Mouse (Mus musculus) forebrain, embryonic 16.5 days (tissue): ENCODE measurements around the gene Map3k20. TPM values are rescaled to one million over a fixed set of nuclear protein-coding genes. Genes with fewer than 3 reads are reported as not detected.

Experiments used
- ATAC-seq: fragments of 200-750 bp; cut with Nextera tagmentation; 2 replicates; pipeline ENCODE4 v1.8.0; 2017; ENCODE audit warnings: mild to moderate bottlenecking, moderate library complexity
- H3K27ac ChIP-seq: fragments of 300-500 bp; sonication (generic); 2 replicates; pipeline ENCODE4 v1.5.1; 2014; ENCODE audit warnings: low read length, control low read depth
- H3K27me3 ChIP-seq: fragments of 300-500 bp; sonication (generic); replicated peaks from 2 replicates; pipeline ENCODE4 v1.6.1; 2014; ENCODE audit warnings: low read length; ENCODE audit not compliant: control insufficient read depth, insufficient read depth
- H3K36me3 ChIP-seq: fragments of 300-500 bp; sonication (generic); 2 replicates; pipeline ENCODE4 v1.6.1; 2014; ENCODE audit not compliant: control insufficient read depth, insufficient read depth
- H3K4me1 ChIP-seq: fragments of 300-500 bp; sonication (generic); replicated peaks from 2 replicates; pipeline ENCODE4 v1.6.1; 2014; ENCODE audit warnings: low read length; ENCODE audit not compliant: control insufficient read depth, insufficient read depth
- H3K4me2 ChIP-seq: fragments of 300-500 bp; sonication (generic); 2 replicates; pipeline ENCODE4 v1.6.1; 2014; ENCODE audit warnings: mild to moderate bottlenecking, low read length, control low read depth
- H3K4me3 ChIP-seq: fragments of 300-500 bp; sonication (generic); replicated peaks from 2 replicates; pipeline ENCODE4 v1.5.1; 2014; ENCODE audit warnings: mild to moderate bottlenecking, low read length, control low read depth
- H3K9ac ChIP-seq: fragments of 300-500 bp; sonication (generic); replicated peaks from 2 replicates; pipeline ENCODE4 v1.6.1; 2014; ENCODE audit warnings: low read depth, low read length, control low read depth
- H3K9me3 ChIP-seq: fragments of 300-500 bp; sonication (generic); 2 replicates; pipeline ENCODE4 v1.6.1; 2016; ENCODE audit warnings: low read length; ENCODE audit not compliant: control insufficient read depth
- WGBS: fragments of 180-500 bp; shearing (Covaris S2); extraction: QIAGEN DNeasy Blood & Tissue Kit; methylation state at CpG from one replicate; pipeline ENCODE4 v1.1.7; 2014; 5-methylcytosine and 5-hydroxymethylcytosine counted together
- polyA plus RNA-seq: library from polyadenylated mRNA; unstranded; fragments of >200 nt; fragmentation: Nextera tagmentation; extraction: Ambion mirVana; gene quantifications from 2 replicates; pipeline ENCODE4 v1.2.1, GENCODE M21; 2015

Gene Map3k20
- polyA plus RNA-seq, 1 experiment from 2014 or later = 4.2 TPM

GRCm38 (mm10) chr2:72409968-72410367, 124.5 kb downstream of the Map3k20 start:
- Histone ChIP-seq H3K9ac (no peak overlapping the region), H3K27ac (no peak overlapping the region), H3K4me2 (no peak overlapping the region), H3K4me3 (no peak overlapping the region), H3K4me1 (peaks cover 9% of the 10 kb centered on the region; the same call in 1 of the 2 replicates), H3K36me3 (no peaks in the 10 kb centered on the region), H3K27me3 (no peaks in the 10 kb centered on the region), H3K9me3 (no peaks in the 10 kb centered on the region)
- WGBS = 77% methylated on average over 10 of the region's 10 CpGs
- no peak for ATAC-seq

- Histone ChIP-seq H3K9ac (no peak overlapping the region), H3K36me3 (no peaks in the 10 kb centered on the region), H3K27me3 (no peaks in the 10 kb centered on the region), H3K4me2 (no peak overlapping the region), H3K9me3 (no peaks in the 10 kb centered on the region), H3K4me1 (peaks cover 6% of the 10 kb centered on the region; the same call in 1 of the 2 replicates), H3K4me3 (no peak overlapping the region), H3K27ac (no peak overlapping the region)
- no peak for ATAC-seq
- 92% methylated on average over 4 of the region's 4 CpGs for WGBS
Observed at GRCm38 (mm10) chr2:72412266-72412665, 126.8 kb downstream of the Map3k20 start.

DNA sequence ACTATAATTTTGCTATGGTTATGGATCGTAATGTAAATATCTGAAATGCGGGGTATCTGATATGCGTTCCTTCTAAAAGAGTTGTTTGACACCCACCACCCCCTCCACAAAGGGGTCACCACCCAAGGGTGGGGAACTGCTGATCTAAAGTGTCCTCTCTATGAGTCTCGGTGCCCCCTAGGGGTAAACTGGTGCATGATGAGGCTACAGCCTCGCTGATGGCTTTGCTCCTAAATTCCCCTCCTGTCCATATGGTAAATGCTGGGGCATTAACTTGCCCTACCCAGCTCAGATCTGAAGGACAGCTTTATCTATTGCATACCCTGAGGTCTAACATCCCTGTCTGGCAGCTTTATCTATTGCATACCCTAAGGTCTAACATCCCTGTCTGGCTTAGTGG, 130.0 kb downstream of the Map3k20 start:
- 88% methylated on average over 5 of the region's 5 CpGs for whole genome bisulfite sequencing
- no peaks in the 10 kb centered on the region for H3K9me3 ChIP-seq

GRCm38 (mm10) chr2:72416095-72417080, 131.0 kb downstream of the Map3k20 start:
- no peak overlapping the region for H3K4me3 ChIP-seq
- no peaks in the 10 kb centered on the region for H3K27me3 ChIP-seq
- no peak overlapping the region for H3K4me2 ChIP-seq
- no peak overlapping the region for H3K9ac ChIP-seq
- no peaks in the 10 kb centered on the region for H3K4me1 ChIP-seq
- no peaks in the 10 kb centered on the region for H3K36me3 ChIP-seq
- WGBS = 72% methylated on average over 14 of the region's 14 CpGs
- no peaks in the 10 kb centered on the region for H3K9me3 ChIP-seq
- H3K27ac ChIP-seq = no peak overlapping the region
- ATAC-seq = no peak

More for the DNA sequence above, 130.0 kb downstream of the Map3k20 start:
- no peaks in the 10 kb centered on the region for H3K4me1 ChIP-seq
- no peak overlapping the region for H3K9ac ChIP-seq
- H3K27me3 ChIP-seq = no peaks in the 10 kb centered on the region
- no peak overlapping the region for H3K4me3 ChIP-seq
- ATAC-seq = no peak
- no peaks in the 10 kb centered on the region for H3K36me3 ChIP-seq
- H3K27ac ChIP-seq = no peak overlapping the region
- H3K4me2 ChIP-seq = no peak overlapping the region

DNA sequence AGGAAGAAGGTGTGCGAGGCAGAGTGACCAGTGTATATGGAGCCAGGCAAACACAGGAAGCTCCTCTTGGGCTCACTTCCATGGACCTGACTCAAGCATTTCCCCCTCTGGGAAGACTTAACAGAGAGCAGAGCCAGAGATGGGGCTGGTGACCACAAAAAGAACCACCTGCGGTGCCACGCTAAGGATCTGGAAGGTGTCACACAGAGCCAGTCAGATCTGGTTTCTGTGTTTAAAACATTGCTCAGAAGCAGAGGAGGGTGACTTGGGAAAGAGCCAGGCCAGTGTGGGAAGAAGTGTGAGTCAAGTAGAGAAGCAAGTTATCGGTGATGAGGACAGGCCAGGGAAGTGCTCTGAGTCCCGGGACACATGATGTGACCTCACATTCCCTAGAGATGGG, 135.1 kb downstream of the Map3k20 start:
- ATAC-seq = no peak
- Histone ChIP-seq H3K36me3 (no peaks in the 10 kb centered on the region), H3K9ac (no peak overlapping the region), H3K4me2 (no peak overlapping the region), H3K27ac (no peak overlapping the region), H3K4me3 (no peak overlapping the region), H3K4me1 (peaks cover 13% of the 10 kb centered on the region), H3K9me3 (no peaks in the 10 kb centered on the region), H3K27me3 (no peaks in the 10 kb centered on the region)
- WGBS = 83% methylated on average over 5 of the region's 5 CpGs

GRCm38 (mm10) chr2:72424656-72425055, 139.2 kb downstream of the Map3k20 start:
- H3K36me3 ChIP-seq = no peaks in the 10 kb centered on the region
- peak overlapping the region; percentile 31 for H3K27ac ChIP-seq
- peaks cover 4% of the 10 kb centered on the region; the same call in 1 of the 2 replicates for H3K27me3 ChIP-seq
- H3K4me2 ChIP-seq = no peak overlapping the region
- no peak overlapping the region for H3K9ac ChIP-seq
- H3K4me1 ChIP-seq = peaks cover 30% of the 10 kb centered on the region
- ATAC-seq = no peak
- H3K4me3 ChIP-seq = no peak overlapping the region
- H3K9me3 ChIP-seq = no peaks in the 10 kb centered on the region
- 52% methylated on average over 7 of the region's 7 CpGs for WGBS

DNA sequence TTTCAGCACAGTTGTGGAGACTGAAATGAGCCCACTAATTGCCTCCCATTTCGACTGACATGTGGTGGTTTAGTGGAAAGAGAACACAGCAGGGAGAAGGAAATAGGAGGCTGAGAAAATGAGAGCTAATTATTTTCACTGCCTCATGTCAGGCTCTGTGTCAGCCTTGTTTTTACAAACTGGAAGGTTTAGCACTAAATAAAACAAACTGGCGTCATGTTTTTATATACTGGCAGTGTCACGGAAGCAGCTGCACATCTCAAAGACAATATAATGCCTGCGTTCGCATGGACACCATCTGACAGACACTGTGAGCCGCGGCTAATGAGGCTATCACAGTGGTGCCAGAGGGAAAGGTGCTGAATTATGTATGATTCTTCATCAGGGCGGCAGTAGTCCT, 141.3 kb downstream of the Map3k20 start:
- Histone ChIP-seq H3K27me3 (peaks cover 4% of the 10 kb centered on the region; the same call in 1 of the 2 replicates), H3K4me1 (peaks cover 30% of the 10 kb centered on the region), H3K9ac (no peak overlapping the region), H3K4me2 (peak overlapping the region; percentile 43), H3K36me3 (no peaks in the 10 kb centered on the region), H3K27ac (peak overlapping the region; percentile 71), H3K9me3 (no peaks in the 10 kb centered on the region), H3K4me3 (peak overlapping the region; percentile 6; the same call in 1 of the 2 replicates)
- 4% methylated on average over 8 of the region's 8 CpGs for WGBS
- ATAC-seq = peak; percentile 96

- no peak overlapping the region for H3K9ac ChIP-seq
Observed at GRCm38 (mm10) chr2:72427288-72427687, 141.9 kb downstream of the Map3k20 start.

GRCm38 (mm10) chr2:72438941-72439533, 153.6 kb downstream of the Map3k20 start:
- no peak overlapping the region for H3K4me2 ChIP-seq
- WGBS = 88% methylated on average over 8 of the region's 8 CpGs
- no peak overlapping the region for H3K4me3 ChIP-seq
- H3K27me3 ChIP-seq = 0 out of 2 replicates have a peak, but pooled peaks cover 3% of the 10 kb centered on the region
- H3K27ac ChIP-seq = no peak overlapping the region
- H3K36me3 ChIP-seq = no peaks in the 10 kb centered on the region
- no peak overlapping the region for H3K9ac ChIP-seq
- ATAC-seq = no peak
- H3K4me1 ChIP-seq = peaks cover 5% of the 10 kb centered on the region
- H3K9me3 ChIP-seq = no peaks in the 10 kb centered on the region

More at GRCm38 (mm10) chr2:72427288-72427687, 141.9 kb downstream of the Map3k20 start:
- Histone ChIP-seq H3K9me3 (no peaks in the 10 kb centered on the region), H3K27me3 (peaks cover 4% of the 10 kb centered on the region; the same call in 1 of the 2 replicates), H3K36me3 (no peaks in the 10 kb centered on the region), H3K4me3 (peak overlapping the region; percentile 6; the same call in 1 of the 2 replicates), H3K27ac (peak overlapping the region; percentile 71), H3K4me2 (peak overlapping the region; percentile 43), H3K4me1 (peaks cover 30% of the 10 kb centered on the region)
- ATAC-seq = peak; percentile 31
- WGBS = 9% methylated on average over 11 of the region's 11 CpGs
